Mouse (Mus musculus) midbrain, embryonic 11.5 days (tissue): Measurements from ENCODE around the gene Syn2. TPM values are rescaled to one million over a fixed set of nuclear protein-coding genes. Genes with fewer than 3 reads are reported as not detected.

Experiments
- ATAC-seq: fragments of 200-750 bp; cut with Nextera tagmentation; 2 replicates; pipeline ENCODE4 v1.8.0; 2017; ENCODE audit warnings: moderate TSS enrichment, moderate library complexity; ENCODE audit not compliant: low FRiP score
- DNase-seq: peaks from one replicate; pipeline ENCODE4 v3.0.0; 2015; ENCODE audit warnings: low spot score; ENCODE audit errors: missing footprints
- H3K27ac ChIP-seq: fragments of 300-500 bp; sonication (generic); 2 replicates; pipeline ENCODE4 v1.5.1; 2014; ENCODE audit warnings: low read depth, low read length
- H3K27me3 ChIP-seq: fragments of 300-500 bp; sonication (generic); 2 replicates; pipeline ENCODE4 v1.6.1; 2014; ENCODE audit warnings: mild to moderate bottlenecking, low read length, moderate library complexity, mixed read lengths; ENCODE audit not compliant: control insufficient read depth, insufficient read depth
- H3K36me3 ChIP-seq: fragments of 300-500 bp; sonication (generic); 2 replicates; pipeline ENCODE4 v1.6.1; 2014; ENCODE audit warnings: mild to moderate bottlenecking, low read length, moderate library complexity, mixed read lengths; ENCODE audit not compliant: control insufficient read depth, insufficient read depth
- H3K4me1 ChIP-seq: fragments of 300-500 bp; sonication (generic); 2 replicates; pipeline ENCODE4 v1.6.1; 2014; ENCODE audit warnings: low read length; ENCODE audit not compliant: control insufficient read depth, insufficient read depth
- H3K4me2 ChIP-seq: fragments of 300-500 bp; sonication (generic); 2 replicates; pipeline ENCODE4 v1.6.1; 2014; ENCODE audit warnings: mild to moderate bottlenecking, moderate library complexity
- H3K4me3 ChIP-seq: fragments of 300-500 bp; sonication (generic); 2 replicates; pipeline ENCODE4 v1.5.1; 2014; ENCODE audit warnings: low read depth, low read length
- H3K9ac ChIP-seq: fragments of 300-500 bp; sonication (generic); 2 replicates; pipeline ENCODE4 v1.6.1; 2014; ENCODE audit warnings: low read length
- H3K9me3 ChIP-seq: fragments of 300-500 bp; sonication (generic); 2 replicates; pipeline ENCODE4 v1.6.1; 2016; ENCODE audit warnings: low read length; ENCODE audit not compliant: control insufficient read depth
- WGBS: fragments of 180-500 bp; shearing (Covaris S2); extraction: QIAGEN DNeasy Blood & Tissue Kit; methylation state at CpG from one replicate; pipeline ENCODE4 v1.1.7; 2014; 5-methylcytosine and 5-hydroxymethylcytosine counted together
- polyA plus RNA-seq: library from polyadenylated mRNA; unstranded; fragments of >200 nt; fragmentation: Nextera tagmentation; extraction: Ambion mirVana; gene quantifications from 2 replicates; pipeline ENCODE4 v1.2.1, GENCODE M21; 2014

Syn2 gene
- 2.3 and 2.7 TPM in 2 replicates for polyA plus RNA-seq

DNA sequence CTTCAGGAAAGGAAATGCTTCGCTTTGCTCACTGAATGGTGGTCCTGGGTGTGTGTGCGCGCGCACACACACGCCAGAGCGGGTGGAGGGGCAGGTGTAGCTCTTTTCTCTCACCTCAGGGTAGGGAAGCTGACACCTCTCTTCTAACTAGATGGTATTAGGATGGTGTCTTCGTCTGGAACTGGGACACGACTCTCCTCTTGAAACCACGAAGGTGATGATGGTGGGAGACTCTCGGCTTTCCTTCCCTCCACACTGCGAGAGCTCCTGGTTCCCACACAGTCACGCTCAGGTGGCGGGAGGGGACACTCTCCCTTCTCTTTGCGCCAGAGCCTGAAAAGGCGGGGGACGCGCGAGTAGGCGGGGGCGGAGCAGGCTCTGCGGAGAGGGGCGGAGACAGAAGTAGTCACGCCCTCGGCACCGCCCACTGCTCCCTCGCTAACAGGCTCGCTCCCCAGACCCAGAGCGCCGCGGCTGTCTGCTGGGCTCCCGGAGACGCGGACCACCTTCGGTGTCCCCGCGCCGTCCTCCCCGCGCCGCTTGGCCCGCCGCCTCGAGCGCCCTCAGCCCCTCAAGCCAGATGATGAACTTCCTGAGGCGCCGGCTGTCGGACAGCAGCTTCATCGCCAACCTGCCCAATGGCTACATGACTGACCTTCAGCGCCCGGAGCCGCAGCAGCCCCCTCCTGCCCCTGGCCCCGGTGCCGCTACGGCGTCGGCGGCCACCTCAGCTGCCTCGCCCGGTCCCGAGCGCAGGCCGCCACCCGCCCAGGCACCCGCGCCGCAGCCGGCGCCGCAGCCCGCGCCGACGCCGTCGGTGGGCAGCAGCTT is at the start of gene Syn2:
Syn2 (plus strand) TSS at position 402 of the 831 bp plus-strand sequence.
- H3K4me1 ChIP-seq: peaks cover 7% of the 10 kb centered on the region; the same call in 1 of the 2 replicates
- H3K9me3 ChIP-seq: no peaks in the 10 kb centered on the region
- peak; percentile 97 for ATAC-seq
- peak within 1 kb of the TSS; percentile 70 for H3K9ac ChIP-seq
- no peak within 1 kb of the TSS for H3K27ac ChIP-seq
- H3K27me3 ChIP-seq: peaks cover 10% of the 10 kb centered on the region
- peak within 1 kb of the TSS; percentile 76 for H3K4me2 ChIP-seq
- H3K36me3 ChIP-seq: no peaks in the 10 kb centered on the region
- peak; percentile 99 for DNase-seq
- peak within 1 kb of the TSS; percentile 63 for H3K4me3 ChIP-seq
- WGBS: under 1% methylated on average over 69 of the region's 75 CpGs

DNA sequence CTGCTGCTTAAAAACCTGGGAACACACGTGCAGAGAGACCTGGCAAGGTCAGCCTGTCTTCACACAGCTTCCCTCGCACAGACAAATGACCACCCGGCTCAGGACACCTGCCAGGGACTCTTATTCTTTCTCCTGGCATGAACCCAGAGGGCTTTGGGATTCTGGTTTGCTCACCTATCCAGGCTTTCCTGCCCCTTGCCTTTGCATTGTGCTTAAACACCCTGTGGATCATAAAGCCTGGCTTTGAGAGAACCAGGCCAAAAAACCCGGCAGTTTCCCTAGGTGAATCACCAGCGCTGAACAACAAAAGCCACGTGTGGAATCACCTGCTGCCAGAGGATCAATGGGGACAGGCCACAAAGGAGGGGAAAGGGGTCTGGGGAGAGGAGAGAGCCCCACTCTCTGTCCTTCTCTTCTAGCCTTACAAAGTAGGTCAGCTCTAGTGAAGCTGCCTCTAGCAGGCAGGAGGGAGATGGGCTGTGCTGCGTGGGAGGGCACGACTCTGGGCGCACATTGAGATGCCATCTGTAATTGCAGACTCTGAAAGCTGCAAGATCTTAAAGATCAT is 49.3 kb upstream of the Syn2 start:
- Histone ChIP-seq H3K4me2 (no peak overlapping the region), H3K4me3 (no peak overlapping the region), H3K36me3 (no peaks in the 10 kb centered on the region), H3K27me3 (no peaks in the 10 kb centered on the region), H3K4me1 (no peaks in the 10 kb centered on the region), H3K27ac (no peak overlapping the region), H3K9me3 (no peaks in the 10 kb centered on the region), H3K9ac (no peak overlapping the region)
- ATAC-seq (no peak), DNase-seq (no peak)
- WGBS: 55% methylated on average over 9 of the region's 9 CpGs

DNA sequence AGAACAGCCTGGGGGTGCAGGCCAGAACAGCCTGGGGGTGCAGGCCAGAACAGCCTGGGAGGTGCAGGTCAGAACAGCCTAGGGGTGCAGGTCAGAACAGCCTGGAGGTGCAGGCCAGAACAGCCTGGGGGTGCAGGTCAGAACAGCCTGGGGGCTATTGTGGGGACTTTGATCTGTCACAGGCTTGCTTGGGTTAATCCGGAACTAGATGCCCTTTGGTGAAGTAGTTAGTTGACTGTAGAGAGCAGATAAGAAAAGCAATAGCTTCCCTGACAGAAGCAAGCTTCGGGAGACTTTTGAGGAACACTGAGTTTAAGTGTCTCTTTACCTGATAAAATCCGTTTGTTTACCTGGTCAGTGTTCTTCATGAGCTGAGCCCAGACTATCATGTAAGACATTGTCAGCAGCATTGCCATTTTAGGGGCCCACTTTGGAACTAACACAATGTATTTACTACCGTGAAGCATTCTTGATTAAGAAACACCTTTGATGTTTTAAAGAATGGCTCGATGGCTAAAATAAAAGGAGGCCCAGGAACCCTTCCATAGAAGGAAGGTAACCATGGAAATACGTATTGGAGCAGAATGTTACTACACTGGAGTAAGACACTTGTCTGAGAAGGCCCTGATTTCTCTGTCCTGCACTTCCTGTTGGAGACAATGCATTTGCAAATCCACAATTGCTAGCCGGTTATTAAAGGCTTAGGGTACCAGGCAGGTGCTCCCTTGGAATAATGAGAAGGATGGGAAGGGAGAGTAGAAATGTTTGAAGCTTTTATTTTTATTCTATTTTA is 46.2 kb upstream of the Syn2 start:
- no peak for ATAC-seq
- H3K27me3 ChIP-seq: no peaks in the 10 kb centered on the region
- no peak overlapping the region for H3K9ac ChIP-seq
- no peak for DNase-seq
- no peak overlapping the region for H3K4me2 ChIP-seq
- H3K4me1 ChIP-seq: no peaks in the 10 kb centered on the region
- WGBS: 53% methylated on average over 7 of the region's 7 CpGs
- no peaks in the 10 kb centered on the region for H3K9me3 ChIP-seq
- no peak overlapping the region for H3K27ac ChIP-seq
- no peak overlapping the region for H3K4me3 ChIP-seq
- H3K36me3 ChIP-seq: no peaks in the 10 kb centered on the region

- Histone ChIP-seq H3K4me3 (no peak overlapping the region), H3K9me3 (no peaks in the 10 kb centered on the region), H3K4me2 (no peak overlapping the region), H3K27me3 (no peaks in the 10 kb centered on the region), H3K4me1 (no peaks in the 10 kb centered on the region), H3K36me3 (no peaks in the 10 kb centered on the region), H3K9ac (no peak overlapping the region), H3K27ac (no peak overlapping the region)
- DNase-seq: no peak
- ATAC-seq: no peak
- WGBS: 87% methylated on average over 1 of the region's 1 CpGs
Measured at GRCm38 (mm10) chr6:115091737-115092136, 43.0 kb upstream of the Syn2 start.

- no peaks in the 10 kb centered on the region for H3K36me3 ChIP-seq
- H3K4me2 ChIP-seq: no peak overlapping the region
- no peak overlapping the region for H3K9ac ChIP-seq
- 92% methylated on average over 4 of the region's 4 CpGs for WGBS
- H3K4me3 ChIP-seq: no peak overlapping the region
- no peaks in the 10 kb centered on the region for H3K9me3 ChIP-seq
- no peak overlapping the region for H3K27ac ChIP-seq
- no peak for DNase-seq
- H3K27me3 ChIP-seq: no peaks in the 10 kb centered on the region
- no peaks in the 10 kb centered on the region for H3K4me1 ChIP-seq
- no peak for ATAC-seq
Measured at GRCm38 (mm10) chr6:115102542-115102941, 32.2 kb upstream of the Syn2 start.

GRCm38 (mm10) chr6:115111426-115111825 is 23.3 kb upstream of the Syn2 start:
- H3K27me3 ChIP-seq: no peaks in the 10 kb centered on the region
- no peak overlapping the region for H3K27ac ChIP-seq
- 79% methylated on average over 1 of the region's 1 CpGs for WGBS
- no peaks in the 10 kb centered on the region for H3K9me3 ChIP-seq
- H3K4me1 ChIP-seq: no peaks in the 10 kb centered on the region
- ATAC-seq (no peak), DNase-seq (no peak)
- no peak overlapping the region for H3K4me2 ChIP-seq
- no peak overlapping the region for H3K9ac ChIP-seq
- H3K36me3 ChIP-seq: no peaks in the 10 kb centered on the region
- H3K4me3 ChIP-seq: no peak overlapping the region

DNA sequence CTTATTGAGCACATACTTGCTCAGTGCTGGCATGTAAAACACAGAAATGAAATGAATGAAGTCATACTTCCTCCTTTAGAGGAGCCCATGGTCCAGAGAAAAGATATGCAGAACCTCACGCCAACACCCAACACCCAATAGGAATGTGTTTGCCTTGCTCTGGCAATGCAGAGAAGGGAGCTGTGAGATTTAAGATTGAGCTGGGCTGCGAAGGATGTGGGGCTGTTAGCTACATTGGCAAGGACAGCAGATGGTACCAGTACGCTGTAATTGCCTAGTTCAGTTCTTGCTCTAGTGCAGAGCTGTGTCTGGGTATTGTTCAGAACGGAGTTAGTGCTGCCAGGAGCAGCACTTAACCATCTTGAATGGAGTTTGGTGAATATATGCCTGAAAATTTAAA is 12.5 kb upstream of the Syn2 start:
- ATAC-seq (no peak), DNase-seq (no peak)
- WGBS: 85% methylated on average over 4 of the region's 4 CpGs

GRCm38 (mm10) chr6:115123262-115124201 is 11.2 kb upstream of the Syn2 start:
- WGBS: 21% methylated on average over 10 of the region's 10 CpGs
- Histone ChIP-seq H3K4me3 (no peak overlapping the region), H3K4me1 (peaks cover 27% of the 10 kb centered on the region)

More for the DNA sequence above, 12.5 kb upstream of the Syn2 start:
- no peak overlapping the region for H3K9ac ChIP-seq
- no peaks in the 10 kb centered on the region for H3K36me3 ChIP-seq
- H3K4me3 ChIP-seq: no peak overlapping the region
- no peak overlapping the region; the same call in 1 of the 2 replicates for H3K27ac ChIP-seq
- no peaks in the 10 kb centered on the region for H3K9me3 ChIP-seq
- no peak overlapping the region for H3K4me2 ChIP-seq
- H3K27me3 ChIP-seq: no peaks in the 10 kb centered on the region
- H3K4me1 ChIP-seq: peaks cover 25% of the 10 kb centered on the region

More at GRCm38 (mm10) chr6:115123262-115124201, 11.2 kb upstream of the Syn2 start:
- DNase-seq: peak; percentile 88
- H3K27ac ChIP-seq: peak overlapping the region; percentile 74
- peak; percentile 95 for ATAC-seq
- peak overlapping the region; percentile 12; the same call in 1 of the 2 replicates for H3K9ac ChIP-seq
- H3K9me3 ChIP-seq: no peaks in the 10 kb centered on the region
- peak overlapping the region; percentile 12; the same call in 1 of the 2 replicates for H3K4me2 ChIP-seq
- H3K27me3 ChIP-seq: no peaks in the 10 kb centered on the region
- no peaks in the 10 kb centered on the region for H3K36me3 ChIP-seq
